Mouse (Mus musculus): ENCODE results near the gene Slc7a5. TPM values are rescaled to one million over a fixed set of nuclear protein-coding genes. Genes with fewer than 3 reads are reported as not detected.

Gene Slc7a5
- total RNA-seq, 2 experiments from 2014 or later = 61.9 to 73.8 TPM

DNA sequence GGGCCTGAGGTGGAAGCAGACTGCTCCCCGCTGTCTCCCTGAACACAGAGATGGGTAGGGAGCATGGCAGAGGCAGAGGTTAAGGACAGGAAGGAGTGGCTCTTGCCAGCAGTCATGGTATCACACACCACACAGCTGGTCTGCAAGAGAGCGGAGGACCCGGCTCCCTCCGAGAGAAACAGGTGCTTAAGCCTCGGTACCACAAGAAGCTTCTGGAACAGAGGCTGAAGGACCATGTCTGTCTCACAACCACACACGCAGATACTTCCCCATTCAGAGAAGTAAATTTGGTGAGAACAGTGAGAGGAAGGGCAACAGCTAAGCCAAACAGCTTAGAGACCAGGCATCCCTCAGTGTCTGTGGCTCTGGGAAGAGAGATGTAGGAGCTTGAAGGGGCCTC is 3.9 kb upstream of the Slc7a5 start:
- intact Hi-C loops (cut with DNase I) = no loop called here
- no peak for DNase-seq (ENCODE audit: low spot score in 2 of 2)

DNA sequence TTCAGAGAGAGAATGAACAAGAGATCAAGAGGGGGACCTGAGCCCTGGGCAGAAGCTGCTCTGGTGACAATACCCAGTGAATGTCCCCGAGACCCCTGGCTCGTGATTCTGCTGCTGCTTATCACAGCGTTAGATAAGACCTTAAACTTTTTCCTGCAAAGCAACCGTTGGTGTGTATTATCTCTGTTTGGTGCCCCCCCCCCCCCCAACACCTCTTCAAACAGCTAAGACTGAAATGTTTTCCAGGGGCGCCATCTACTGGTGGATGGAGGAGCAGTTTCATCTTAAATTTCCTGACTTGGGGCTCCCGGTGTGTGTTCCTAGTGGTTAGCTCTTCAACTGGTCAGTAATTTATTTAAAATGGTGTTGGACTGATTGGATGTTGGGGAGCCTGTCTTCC is 2.2 kb upstream of the Slc7a5 start:
- intact Hi-C loops (cut with DNase I) = loop anchor here (1.0 to 10.0 kb wide), 4 partner anchors 35 to 305 kb away; no protein-coding TSS in a partner anchor
- DNase-seq (ENCODE audit: low spot score in 2 of 2) = peak; percentile 40 to 71

DNA sequence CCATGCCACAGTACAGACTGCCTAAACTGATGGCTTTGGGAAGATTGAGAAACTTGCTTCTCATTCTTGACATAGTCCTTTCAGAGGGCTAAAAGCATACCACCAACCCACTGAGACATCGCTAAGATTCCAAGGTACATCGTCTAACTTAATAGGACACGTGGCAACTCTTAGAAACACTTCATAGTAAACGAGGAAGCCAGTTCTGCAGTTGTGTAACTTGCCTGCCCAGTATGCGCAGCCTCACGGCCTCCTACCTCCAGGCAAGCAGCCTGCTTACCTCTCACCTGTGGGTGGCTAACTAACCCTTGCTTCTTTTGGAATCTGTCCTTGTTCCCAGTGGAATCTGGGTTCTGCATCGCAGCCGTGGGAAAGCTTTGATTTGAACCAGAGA is 1.7 kb upstream of the Slc7a5 start:
- intact Hi-C loops (cut with DNase I) = loop anchor here (1.0 to 10.0 kb wide), 4 partner anchors 34 to 304 kb away; no protein-coding TSS in a partner anchor
- DNase-seq (ENCODE audit: low spot score in 2 of 2) = no peak

DNA sequence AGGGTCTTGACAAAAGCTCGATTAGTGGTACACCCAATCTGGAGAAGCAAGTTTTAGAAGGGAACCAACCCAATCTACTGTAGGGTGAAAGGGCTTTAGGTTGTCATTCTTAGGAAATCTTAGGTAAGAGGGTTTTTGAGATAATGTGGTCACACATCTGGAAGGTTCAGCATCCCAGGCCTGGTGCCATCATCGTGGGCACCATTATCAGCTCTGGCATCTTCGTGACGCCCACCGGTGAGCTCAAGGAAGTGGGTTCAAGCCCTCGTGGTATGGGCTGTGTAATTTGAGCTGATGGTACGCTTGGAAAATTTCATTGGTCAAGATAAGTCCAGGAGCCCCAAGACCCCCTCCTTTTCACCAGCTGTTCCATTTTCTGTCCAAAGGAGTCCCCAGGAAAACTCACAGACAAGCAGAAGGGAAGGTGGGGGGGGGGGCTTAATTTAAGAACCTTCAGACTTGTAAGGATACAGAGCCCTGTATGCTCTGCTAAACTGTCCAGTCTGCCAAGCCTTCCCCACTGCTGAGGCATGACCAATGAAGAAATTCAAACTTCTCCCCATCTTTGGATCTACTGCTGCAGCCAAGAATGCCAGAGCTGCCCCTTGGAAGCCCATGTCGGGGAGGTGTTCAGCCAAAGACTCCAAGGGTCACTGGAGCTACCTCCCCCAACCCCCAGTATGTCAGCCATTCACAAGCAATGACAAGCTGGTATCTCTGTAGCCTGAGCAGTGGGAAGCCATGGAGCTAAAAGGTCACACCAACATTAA is 1.1 kb upstream of the Slc7a5 start:
- intact Hi-C loops (cut with DNase I) = loop anchor here (1.0 to 10.0 kb wide), 4 partner anchors 34 to 304 kb away; no protein-coding TSS in a partner anchor
- no peak for DNase-seq (ENCODE audit: low spot score in 2 of 2)

DNA sequence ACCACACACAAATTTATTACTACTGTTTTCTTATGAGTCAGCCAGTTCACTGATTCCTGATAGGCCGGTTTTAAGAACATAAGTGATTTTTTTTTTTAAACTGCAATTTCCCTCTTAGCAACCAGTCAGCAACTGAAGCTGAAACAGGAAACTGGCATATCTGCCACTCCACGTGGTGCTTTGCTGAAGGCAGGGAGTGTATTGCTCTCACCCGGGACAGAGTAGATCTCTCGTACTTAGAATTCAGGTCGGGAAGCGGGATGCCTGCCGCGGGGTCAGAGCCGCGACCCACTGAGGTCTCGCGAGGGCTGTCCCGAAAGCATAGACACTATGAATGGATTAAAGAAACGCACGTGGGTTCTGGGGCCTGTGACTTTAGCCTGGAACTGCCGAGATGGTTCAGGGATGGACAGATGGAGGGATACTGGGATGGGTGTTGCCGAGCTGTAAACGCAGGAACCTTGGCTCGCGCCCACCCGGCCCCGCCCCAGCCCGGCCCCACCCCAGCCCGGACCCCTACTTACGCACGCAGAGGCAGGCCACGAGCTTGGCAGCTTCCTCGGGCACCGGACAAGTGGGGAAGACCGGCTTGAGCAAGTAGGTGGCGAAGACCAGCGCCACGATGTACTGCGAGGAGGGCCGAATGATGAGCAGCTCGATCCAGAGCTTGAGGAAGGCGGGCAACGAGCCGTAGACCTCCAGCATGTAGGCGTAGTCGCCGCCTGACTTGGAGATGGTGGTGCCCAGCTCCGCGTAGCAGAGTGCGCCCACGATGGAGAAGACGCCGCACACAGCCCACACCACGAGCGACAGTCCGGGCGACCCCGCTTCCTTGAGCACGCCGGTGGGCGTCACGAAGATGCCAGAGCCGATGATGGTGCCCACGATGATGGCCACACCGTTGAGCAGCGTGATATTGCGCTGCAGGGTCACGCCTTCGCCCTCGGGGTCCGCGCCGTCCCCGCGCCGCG is 667 bp downstream of the Slc7a5 start:
- intact Hi-C loops (cut with DNase I) = loop anchor here (5.0 to 10.0 kb wide), 2 partner anchors 190 to 302 kb away; no protein-coding TSS in a partner anchor
- no peak for DNase-seq (ENCODE audit: low spot score in 2 of 2)

DNA sequence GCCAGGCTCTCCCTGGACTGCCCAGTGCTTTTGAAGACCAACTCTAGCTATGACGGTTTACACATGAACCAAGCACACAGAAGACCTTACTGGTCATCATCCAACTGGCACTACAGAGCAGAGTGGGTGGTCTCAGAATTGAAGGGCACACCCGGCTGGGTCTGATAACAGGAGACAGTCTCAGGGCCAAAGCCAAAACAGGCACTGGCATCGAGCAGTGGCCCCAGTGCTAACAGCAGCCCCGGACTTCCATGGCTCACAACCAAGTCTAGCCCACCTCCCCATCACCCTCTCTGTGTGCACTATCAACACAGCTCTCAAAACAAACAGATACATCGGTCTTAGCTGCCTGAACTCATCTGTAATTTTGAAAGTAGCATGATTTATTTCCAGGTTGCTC is 1.6 kb downstream of the Slc7a5 start:
- intact Hi-C loops (cut with DNase I) = loop anchor here (5.0 to 10.0 kb wide), 2 partner anchors 189 to 301 kb away; no protein-coding TSS in a partner anchor
- no peak for DNase-seq (ENCODE audit: low spot score in 2 of 2)

DNA sequence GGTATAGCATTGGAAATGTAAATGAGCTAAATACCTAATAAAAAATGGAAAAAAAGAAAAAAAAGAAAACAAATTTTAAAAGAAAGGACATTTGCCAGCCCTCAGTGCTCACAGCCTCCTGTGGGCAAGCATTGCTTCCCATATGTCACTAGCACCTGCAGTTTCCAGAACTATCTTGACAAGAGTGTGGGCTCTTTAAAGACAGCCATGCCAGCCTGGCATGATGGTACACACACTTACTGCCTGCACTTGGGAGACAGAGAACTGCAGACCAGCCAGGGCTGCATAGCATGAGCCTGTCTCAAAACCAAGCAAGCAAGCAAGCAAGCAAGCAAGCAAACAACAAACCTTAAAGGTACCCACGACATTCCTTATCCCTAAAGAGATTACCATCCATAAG is 2.1 kb downstream of the Slc7a5 start:
- intact Hi-C loops (cut with DNase I) = loop anchor here (5.0 to 10.0 kb wide), 2 partner anchors 188 to 301 kb away; no protein-coding TSS in a partner anchor
- no peak for DNase-seq (ENCODE audit: low spot score in 2 of 2)

DNA sequence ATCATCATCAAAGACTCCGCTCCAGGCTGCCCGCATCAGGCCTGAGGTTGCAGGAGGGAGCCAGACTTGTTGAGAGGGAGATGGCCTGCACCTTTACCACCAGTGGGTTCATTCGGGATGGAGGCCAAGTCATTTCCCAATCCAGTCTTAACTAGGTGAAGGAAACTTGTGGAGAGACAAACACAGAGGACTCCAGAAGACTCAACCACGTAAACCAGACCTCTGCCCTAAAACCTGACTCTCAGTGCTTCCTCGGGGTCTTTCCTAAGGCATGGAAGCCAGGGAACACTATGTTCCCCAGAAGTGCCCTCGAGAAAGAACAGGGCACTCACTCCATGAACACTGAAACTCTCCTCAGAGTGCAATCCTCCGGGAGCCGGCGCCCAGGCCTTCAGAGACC is 2.5 kb downstream of the Slc7a5 start:
- intact Hi-C loops (cut with DNase I) = loop anchor here (5.0 to 10.0 kb wide), 2 partner anchors 188 to 300 kb away; no protein-coding TSS in a partner anchor
- DNase-seq (ENCODE audit: low spot score in 2 of 2) = no peak

DNA sequence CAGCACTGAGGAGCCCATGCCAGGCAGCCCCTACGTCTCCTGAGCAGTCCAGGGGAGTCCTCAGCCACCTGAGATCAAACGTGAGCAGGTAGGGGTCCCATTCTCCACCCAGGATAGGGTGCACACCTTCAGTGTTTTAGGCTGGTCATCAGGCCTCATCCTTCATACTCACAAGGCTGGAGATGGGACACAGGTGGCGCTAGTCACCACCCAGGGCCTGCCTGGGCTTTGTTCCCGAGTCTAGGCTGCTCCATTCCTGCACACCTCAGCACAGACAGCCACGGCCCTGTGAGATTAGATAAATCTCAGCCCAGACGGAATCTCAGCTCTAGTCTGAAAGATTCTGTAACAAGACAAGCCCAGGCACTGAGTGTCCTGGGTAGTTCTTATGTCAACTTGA is 3.5 kb downstream of the Slc7a5 start:
- intact Hi-C loops (cut with DNase I) = loop anchor here (10.0 kb wide), 1 partner anchor 299 kb away; no protein-coding TSS in a partner anchor
- no peak for DNase-seq (ENCODE audit: low spot score in 2 of 2)

DNA sequence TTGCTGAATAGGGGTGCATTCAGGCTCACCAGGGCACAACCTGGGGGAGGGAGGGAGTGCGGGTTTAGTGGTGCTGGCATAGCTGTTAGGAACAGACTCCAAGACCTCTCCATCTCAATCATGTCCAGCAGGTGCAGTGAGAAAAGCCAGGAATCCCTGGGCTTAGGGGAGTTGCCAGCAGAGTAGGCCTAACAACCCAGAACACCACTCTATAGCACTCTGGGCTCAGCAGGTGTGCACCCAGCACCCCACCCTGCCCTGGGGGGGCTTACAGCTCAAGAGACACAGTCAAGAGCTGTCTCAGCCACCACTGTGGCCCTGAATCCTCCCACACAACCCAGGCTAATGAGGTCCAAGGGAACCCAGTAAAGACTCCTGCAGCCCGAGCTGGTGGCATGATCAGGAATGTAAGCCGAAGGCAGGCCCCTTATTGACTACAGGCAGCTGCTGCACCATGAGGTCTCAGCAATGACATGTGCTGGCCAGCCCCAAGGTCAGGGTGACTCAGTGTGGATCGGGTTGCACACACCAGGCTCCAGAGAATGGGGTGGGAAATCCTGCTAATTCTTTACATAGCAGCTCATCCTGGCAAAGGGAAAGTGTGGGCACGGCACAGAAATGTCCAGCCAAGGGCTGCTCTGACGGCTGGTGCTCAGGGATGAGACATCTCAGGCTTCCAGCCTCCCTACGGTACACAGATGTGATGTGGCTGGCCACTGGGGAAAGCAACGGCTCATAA is 5.8 kb downstream of the Slc7a5 start:
- DNase-seq (ENCODE audit: low spot score in 2 of 2) = no peak
- intact Hi-C loops (cut with DNase I) = loop anchor here (10.0 kb wide), 1 partner anchor 297 kb away; no protein-coding TSS in a partner anchor

DNA sequence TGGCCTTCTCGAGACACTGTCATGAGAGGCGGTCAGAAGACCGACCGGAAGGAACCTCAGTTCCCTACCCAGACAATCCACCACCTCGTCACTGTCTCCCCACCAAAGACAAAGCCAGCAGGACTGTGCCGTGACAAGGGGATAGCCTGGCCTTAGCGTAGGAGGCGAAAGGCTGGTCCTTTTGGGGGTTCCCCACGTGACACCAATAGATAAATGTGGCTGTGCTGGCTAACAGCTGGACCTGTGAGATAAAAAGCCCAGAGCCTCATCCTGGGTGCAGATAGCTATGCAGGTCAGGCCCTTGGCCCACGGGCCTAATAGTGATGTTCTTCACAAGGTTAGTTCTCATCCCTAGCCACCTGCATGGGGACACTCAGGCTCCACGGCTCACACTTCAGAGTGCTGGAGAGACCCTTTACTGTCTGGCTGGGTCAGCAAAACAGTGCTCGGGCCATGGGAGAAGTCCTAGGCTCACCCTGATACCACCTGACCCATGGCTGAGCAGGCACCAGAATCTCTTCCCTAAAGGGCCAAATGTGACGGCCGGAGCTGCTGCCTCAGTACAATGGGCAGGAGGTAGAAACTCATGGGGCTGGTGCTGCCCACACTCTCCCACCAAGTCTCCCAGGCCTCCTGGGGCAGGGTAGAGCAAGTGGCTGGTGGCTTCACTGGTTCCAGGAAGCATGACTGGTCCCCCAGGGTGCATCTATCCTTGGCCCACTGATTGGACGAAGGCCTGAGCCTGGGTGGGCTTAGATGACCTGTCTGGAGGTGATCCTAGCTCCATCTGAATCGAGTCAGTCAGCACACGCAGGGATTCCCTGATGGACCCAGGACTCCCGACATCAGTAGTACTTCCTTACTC is 8.1 kb downstream of the Slc7a5 start:
- intact Hi-C loops (cut with DNase I) = loop anchor here (10.0 kb wide), 1 partner anchor 295 kb away; no protein-coding TSS in a partner anchor
- DNase-seq (ENCODE audit: low spot score in 2 of 2) = no peak

DNA sequence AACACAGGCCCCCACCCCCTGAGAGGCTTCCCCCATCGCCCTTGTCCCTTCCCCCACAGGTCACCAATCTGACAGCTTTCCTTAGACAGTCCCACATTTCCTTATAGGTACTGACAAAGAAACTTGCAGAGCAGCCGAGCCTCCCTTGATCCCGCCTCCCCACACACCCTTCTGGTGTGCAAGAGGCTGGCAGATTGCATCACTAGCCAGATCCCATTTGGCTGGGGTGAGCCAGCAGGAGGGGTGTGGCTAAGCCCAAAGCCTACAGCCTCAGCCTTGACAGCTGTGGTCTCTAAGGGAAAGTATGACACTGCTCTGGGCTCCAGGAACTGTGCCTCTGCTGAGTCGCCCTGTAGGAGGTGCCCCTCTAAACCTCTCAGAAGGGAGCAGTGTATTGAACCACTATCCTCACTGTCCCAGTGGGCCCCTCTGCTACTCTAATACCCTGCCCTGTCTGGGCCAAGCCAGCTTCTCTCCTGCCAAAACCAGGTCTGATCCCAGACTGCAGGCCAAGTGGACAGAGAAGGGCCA is 9.0 kb downstream of the Slc7a5 start:
- intact Hi-C loops (cut with DNase I) = no loop called here
- DNase-seq (ENCODE audit: low spot score in 2 of 2) = peak; percentile 79 to 80

DNA sequence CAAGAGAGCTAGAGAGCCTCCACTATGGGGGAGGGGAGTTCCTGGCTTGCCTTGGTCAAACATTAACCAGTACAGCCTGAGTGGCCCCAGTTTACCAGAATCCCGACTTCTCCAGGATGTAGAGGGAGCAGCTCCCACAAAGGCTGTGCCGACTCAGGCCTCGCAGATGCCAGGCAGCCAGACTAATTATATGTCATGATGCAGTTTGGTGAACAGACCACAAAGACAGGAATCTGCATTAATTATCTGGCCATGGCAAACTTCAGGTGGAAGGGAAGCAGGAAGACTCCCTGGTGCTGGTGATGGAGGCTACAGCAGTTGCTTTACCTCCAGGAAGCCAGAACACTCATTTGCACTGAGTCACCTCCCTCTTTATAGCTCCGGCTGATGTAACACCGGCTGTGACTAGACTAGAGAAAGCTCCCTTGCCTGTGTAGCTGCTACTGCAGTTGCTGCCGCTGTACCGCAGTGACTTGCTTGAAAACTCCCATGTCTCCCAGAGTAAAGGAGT is 9.6 kb downstream of the Slc7a5 start:
- intact Hi-C loops (cut with DNase I) = no loop called here
- peak; percentile 62 to 66 for DNase-seq (ENCODE audit: low spot score in 2 of 2)

DNA sequence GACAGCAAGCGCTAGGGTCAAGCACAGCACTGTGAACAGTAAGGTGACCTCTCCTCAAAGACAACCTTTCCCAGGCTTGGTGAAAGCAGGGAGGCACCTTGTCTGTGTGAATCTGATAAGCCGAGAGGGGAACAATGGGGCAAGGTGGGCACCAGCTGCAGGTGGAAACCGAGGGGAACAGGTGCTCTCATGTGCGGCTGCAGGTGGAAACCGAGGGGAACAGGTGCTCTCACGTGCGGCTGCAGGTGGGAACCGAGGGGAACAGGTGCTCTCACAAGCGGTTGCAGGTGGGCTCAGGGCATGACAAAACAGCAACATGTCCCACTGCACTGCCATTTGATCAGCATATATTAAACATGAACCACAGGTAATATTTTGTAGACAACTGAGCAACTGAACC is 10.3 kb downstream of the Slc7a5 start:
- intact Hi-C loops (cut with DNase I) = no loop called here

DNA sequence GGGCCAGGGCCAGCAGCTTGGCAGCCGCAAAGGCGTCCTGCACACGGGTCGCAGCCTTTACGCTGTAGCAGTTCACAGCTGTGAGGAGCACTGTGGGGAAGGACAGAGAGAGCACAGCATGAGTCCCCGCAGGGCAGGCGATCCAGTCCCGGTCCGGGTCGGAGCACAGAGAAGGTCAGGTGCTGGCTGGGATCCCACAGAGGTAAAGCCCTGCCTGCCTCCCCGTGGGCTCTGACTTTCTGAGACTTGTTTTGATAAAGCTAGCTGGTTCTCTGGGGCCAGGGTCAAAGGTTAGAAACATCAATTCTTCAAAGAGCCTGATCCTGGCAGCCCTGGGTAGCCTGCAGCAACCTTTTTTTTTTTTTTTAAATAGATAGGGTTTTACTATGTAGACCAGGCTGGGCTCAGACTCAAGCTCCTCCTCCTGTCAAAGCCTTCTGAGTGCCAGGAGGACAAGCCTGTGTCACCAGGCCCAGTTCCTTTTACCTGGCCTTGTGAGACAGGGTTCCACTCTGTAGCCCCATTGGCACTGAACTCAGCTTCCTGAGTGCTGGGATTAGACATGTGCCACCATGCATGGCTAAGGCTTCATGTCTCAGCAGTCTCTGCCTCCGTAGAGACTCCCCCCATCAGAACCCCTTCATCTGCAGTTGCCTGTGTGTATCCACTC is 10.9 kb downstream of the Slc7a5 start:
- intact Hi-C loops (cut with DNase I) = no loop called here
- DNase-seq (ENCODE audit: low spot score in 2 of 2) = no peak

More for the DNA sequence above, 10.3 kb downstream of the Slc7a5 start:
- no peak for DNase-seq (ENCODE audit: low spot score in 2 of 2)

DNA sequence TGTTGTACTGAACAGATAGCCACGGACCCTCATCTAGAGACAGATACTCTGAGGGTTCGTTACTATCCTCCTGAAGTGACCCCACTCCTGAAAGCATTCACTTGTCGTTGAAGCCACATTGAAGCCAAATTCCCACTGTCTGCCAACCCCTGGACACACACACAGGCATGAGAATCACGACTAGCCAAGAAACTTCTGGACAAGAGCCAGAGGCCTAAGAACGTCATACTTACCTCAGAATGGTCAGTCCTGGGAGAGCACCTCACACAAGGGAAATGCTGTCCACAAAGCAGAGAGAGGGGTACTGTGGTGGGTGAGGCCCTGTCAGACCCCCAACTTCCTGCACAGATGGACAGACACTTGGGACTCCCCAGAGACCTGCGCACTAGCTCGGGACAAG is 11.6 kb downstream of the Slc7a5 start:
- intact Hi-C loops (cut with DNase I) = no loop called here
- no peak for DNase-seq (ENCODE audit: low spot score in 2 of 2)

DNA sequence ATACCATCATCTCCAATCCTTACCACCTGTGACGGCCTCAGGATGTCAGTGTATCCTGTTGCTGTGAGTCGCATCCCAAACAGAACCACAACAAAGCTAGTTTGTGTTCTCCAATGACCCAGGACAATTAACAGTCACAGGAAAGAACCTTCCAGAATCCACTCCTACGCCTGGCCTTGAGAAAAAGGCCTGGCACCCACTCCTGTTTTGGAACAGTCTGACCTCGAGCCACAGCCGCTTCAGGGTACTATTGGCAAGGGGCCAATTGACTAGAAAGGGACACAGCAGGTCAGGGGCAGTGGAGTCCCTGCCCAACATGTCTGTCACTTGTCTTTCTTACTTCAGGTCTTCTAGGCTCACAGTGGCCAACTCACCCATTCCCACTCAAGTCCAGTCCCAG is 14.6 kb downstream of the Slc7a5 start:
- DNase-seq (ENCODE audit: low spot score in 2 of 2) = no peak
- intact Hi-C loops (cut with DNase I) = no loop called here

Measured in left cerebral cortex, postnatal 36 days (tissue).